Mouse (Mus musculus): ENCODE results near the gene Dnm3. TPM values are rescaled to one million over a fixed set of nuclear protein-coding genes. Genes with fewer than 3 reads are reported as not detected.

Dnm3 gene
- total RNA-seq, 1 experiment from 2014 or later: 10.4 TPM

DNA sequence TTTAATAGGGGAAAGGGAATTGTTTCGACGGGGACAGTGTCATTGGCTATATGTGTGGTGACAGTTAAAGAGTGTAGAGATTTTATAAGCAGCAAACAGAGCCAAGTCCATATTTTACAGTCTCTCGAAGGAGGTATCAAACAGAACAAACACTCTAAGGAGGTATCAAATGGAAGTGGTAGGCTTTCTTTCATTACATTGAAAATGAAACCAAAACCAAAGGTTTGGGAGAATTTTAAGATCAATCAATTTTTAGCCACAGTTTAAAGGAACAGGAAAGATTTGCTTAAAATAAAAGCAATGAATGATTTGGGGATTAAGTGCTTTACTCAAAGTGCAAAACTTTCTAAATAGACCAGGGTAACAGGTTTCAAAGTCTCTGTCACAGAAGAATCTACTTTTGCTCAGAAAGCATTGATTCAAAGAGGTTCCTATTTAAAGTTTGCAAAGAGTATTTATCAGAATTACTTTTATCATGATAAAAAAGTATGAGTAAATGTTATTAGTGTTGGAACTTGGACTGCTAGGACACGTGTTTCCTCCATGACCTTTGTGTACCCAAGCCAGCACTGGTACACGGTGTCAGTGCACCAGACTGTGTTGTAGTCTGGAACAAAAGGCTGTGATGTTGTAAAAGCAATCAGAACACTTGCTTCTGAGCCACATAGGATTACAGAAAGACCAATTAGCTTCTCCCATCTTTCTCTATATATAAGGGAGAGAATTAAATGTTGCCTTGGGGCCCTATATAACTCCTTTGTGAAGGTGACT, 526.6 kb downstream of the Dnm3 start:
- DNase-seq: no peak

GRCm38 (mm10) chr1:161942082-161942481, 535.8 kb downstream of the Dnm3 start:
- no peak for DNase-seq

Small RNAs within 50 kb of the gene (microRNA-seq; reads per million reads assigned to microRNA genes)
- gene Mir199a-2 (11.4 to 26.0 reads per million in 2 experiments), gene Mir214 (1,302 to 4,279 reads per million in 2 experiments)

Other genes starting within 250 kb of the Dnm3 start
- gene Mettl13, start 70.5 kb upstream of the Dnm3 start, total RNA-seq (2021): 16.8 and 17.3 TPM in 2 replicates
- gene Vamp4, start 92.5 kb upstream of the Dnm3 start, total RNA-seq (2021): 30.9 and 36.7 TPM in 2 replicates
- gene Myoc, start 161.1 kb upstream of the Dnm3 start, total RNA-seq (2021): 0.74 and 0.83 TPM in 2 replicates
- gene Myocos, start 180.2 kb upstream of the Dnm3 start, total RNA-seq (2021): not detected in 2 replicates

Data from adrenal gland, postnatal 14 days (tissue).